Mouse (Mus musculus): Measurements from ENCODE around the gene Tollip. TPM values are rescaled to one million over a fixed set of nuclear protein-coding genes. Genes with fewer than 3 reads are reported as not detected.

The Tollip gene
- polyA plus RNA-seq (2016; fragmentation: Nextera tagmentation; extraction: Ambion mirVana): 30.9 and 31.0 TPM in 2 replicates

GRCm38 (mm10) chr7:141918407-141918806 lies at the start of gene Tollip:
Gene Tollip, minus strand, starts transcription at chr7:141918507.
- no peak within 1 kb of the TSS for H3K4me3 ChIP-seq
- no peak for ATAC-seq
- H3K36me3 ChIP-seq: no peaks in the 10 kb centered on the region
- 66% methylated on average over 2 of the region's 2 CpGs for WGBS (ENCODE audit: insufficient replicate concordance)
- no peaks in the 10 kb centered on the region for H3K4me1 ChIP-seq
- H3K27me3 ChIP-seq (replicated peaks): peaks cover 25% of the 10 kb centered on the region
- H3K4me2 ChIP-seq: no peak within 1 kb of the TSS
- H3K9ac ChIP-seq: no peak within 1 kb of the TSS
- H3K27ac ChIP-seq: no peak within 1 kb of the TSS
- H3K9me3 ChIP-seq (replicated peaks): no peaks in the 10 kb centered on the region

GRCm38 (mm10) chr7:141966281-141966680 lies 48.0 kb upstream of the Tollip start:
- WGBS (ENCODE audit: insufficient replicate concordance): 51% methylated on average over 2 of the region's 2 CpGs

GRCm38 (mm10) chr7:141962521-141962920 lies 44.2 kb upstream of the Tollip start:
- no peak for ATAC-seq
- H3K36me3 ChIP-seq: no peaks in the 10 kb centered on the region

More at GRCm38 (mm10) chr7:141966281-141966680, 48.0 kb upstream of the Tollip start:
- no peak overlapping the region for H3K27ac ChIP-seq
- H3K4me3 ChIP-seq: no peak overlapping the region
- H3K36me3 ChIP-seq: no peaks in the 10 kb centered on the region
- H3K27me3 ChIP-seq (replicated peaks): peaks cover 11% of the 10 kb centered on the region; the same call in 1 of the 2 replicates
- ATAC-seq: no peak
- H3K9ac ChIP-seq: no peak overlapping the region
- no peak overlapping the region for H3K4me2 ChIP-seq
- no peaks in the 10 kb centered on the region for H3K4me1 ChIP-seq
- no peaks in the 10 kb centered on the region for H3K9me3 ChIP-seq (replicated peaks)

GRCm38 (mm10) chr7:141961491-141961890 lies 43.2 kb upstream of the Tollip start:
- H3K9me3 ChIP-seq (replicated peaks): no peaks in the 10 kb centered on the region

More at GRCm38 (mm10) chr7:141962521-141962920, 44.2 kb upstream of the Tollip start:
- no peaks in the 10 kb centered on the region for H3K4me1 ChIP-seq
- 78% methylated on average over 3 of the region's 3 CpGs for WGBS (ENCODE audit: insufficient replicate concordance)
- H3K27me3 ChIP-seq (replicated peaks): 0 out of 2 replicates have a peak, but pooled peaks cover 3% of the 10 kb centered on the region
- H3K4me3 ChIP-seq: no peak overlapping the region
- H3K9ac ChIP-seq: no peak overlapping the region
- H3K27ac ChIP-seq: no peak overlapping the region
- no peak overlapping the region for H3K4me2 ChIP-seq
- H3K9me3 ChIP-seq (replicated peaks): no peaks in the 10 kb centered on the region

GRCm38 (mm10) chr7:141960926-141961325 lies 42.6 kb upstream of the Tollip start:
- no peaks in the 10 kb centered on the region for H3K36me3 ChIP-seq
- no peak for ATAC-seq
- WGBS (ENCODE audit: insufficient replicate concordance): 56% methylated on average over 2 of the region's 2 CpGs

More at GRCm38 (mm10) chr7:141961491-141961890, 43.2 kb upstream of the Tollip start:
- Histone ChIP-seq H3K36me3 (no peaks in the 10 kb centered on the region), H3K4me3 (no peak overlapping the region), H3K27ac (no peak overlapping the region), H3K27me3 (replicated peaks) (0 out of 2 replicates have a peak, but pooled peaks cover 3% of the 10 kb centered on the region), H3K9ac (no peak overlapping the region), H3K4me2 (no peak overlapping the region), H3K4me1 (no peaks in the 10 kb centered on the region)
- no peak for ATAC-seq
- WGBS (ENCODE audit: insufficient replicate concordance): 71% methylated on average over 3 of the region's 3 CpGs

GRCm38 (mm10) chr7:141959133-141959532 lies 40.8 kb upstream of the Tollip start:
- WGBS (ENCODE audit: insufficient replicate concordance): 46% methylated on average over 1 of the region's 1 CpGs
- H3K4me3 ChIP-seq: no peak overlapping the region
- peaks cover 15% of the 10 kb centered on the region for H3K27me3 ChIP-seq (replicated peaks)
- no peaks in the 10 kb centered on the region for H3K9me3 ChIP-seq (replicated peaks)
- no peak for ATAC-seq
- H3K9ac ChIP-seq: no peak overlapping the region
- H3K36me3 ChIP-seq: no peaks in the 10 kb centered on the region
- H3K27ac ChIP-seq: no peak overlapping the region
- no peaks in the 10 kb centered on the region for H3K4me1 ChIP-seq
- H3K4me2 ChIP-seq: no peak overlapping the region

More at GRCm38 (mm10) chr7:141960926-141961325, 42.6 kb upstream of the Tollip start:
- Histone ChIP-seq H3K4me3 (no peak overlapping the region), H3K9ac (no peak overlapping the region), H3K4me1 (no peaks in the 10 kb centered on the region), H3K27ac (no peak overlapping the region), H3K27me3 (replicated peaks) (peaks cover 9% of the 10 kb centered on the region; the same call in 1 of the 2 replicates), H3K4me2 (no peak overlapping the region), H3K9me3 (replicated peaks) (no peaks in the 10 kb centered on the region)

GRCm38 (mm10) chr7:141958211-141958610 lies 39.9 kb upstream of the Tollip start:
- ATAC-seq: no peak
- peaks cover 25% of the 10 kb centered on the region for H3K27me3 ChIP-seq (replicated peaks)
- H3K27ac ChIP-seq: no peak overlapping the region
- H3K9ac ChIP-seq: no peak overlapping the region
- H3K9me3 ChIP-seq (replicated peaks): no peaks in the 10 kb centered on the region
- H3K36me3 ChIP-seq: no peaks in the 10 kb centered on the region
- no peak overlapping the region for H3K4me2 ChIP-seq
- 44% methylated on average over 2 of the region's 2 CpGs for WGBS (ENCODE audit: insufficient replicate concordance)
- H3K4me1 ChIP-seq: no peaks in the 10 kb centered on the region
- no peak overlapping the region for H3K4me3 ChIP-seq

GRCm38 (mm10) chr7:141957524-141958051 lies 39.3 kb upstream of the Tollip start:
- 63% methylated on average over 4 of the region's 4 CpGs for WGBS (ENCODE audit: insufficient replicate concordance)
- no peak overlapping the region for H3K9ac ChIP-seq
- H3K36me3 ChIP-seq: no peaks in the 10 kb centered on the region
- no peak overlapping the region for H3K27ac ChIP-seq
- H3K4me2 ChIP-seq: no peak overlapping the region
- H3K27me3 ChIP-seq (replicated peaks): peaks cover 31% of the 10 kb centered on the region
- no peaks in the 10 kb centered on the region for H3K9me3 ChIP-seq (replicated peaks)
- ATAC-seq: no peak
- no peak overlapping the region for H3K4me3 ChIP-seq
- H3K4me1 ChIP-seq: no peaks in the 10 kb centered on the region

- H3K27me3 ChIP-seq (replicated peaks): peaks cover 45% of the 10 kb centered on the region
Observed at GRCm38 (mm10) chr7:141956174-141956566, 37.9 kb upstream of the Tollip start.

GRCm38 (mm10) chr7:141955565-141956173 lies 37.4 kb upstream of the Tollip start:
- Histone ChIP-seq H3K4me2 (no peak overlapping the region), H3K36me3 (no peaks in the 10 kb centered on the region), H3K9me3 (replicated peaks) (no peaks in the 10 kb centered on the region), H3K4me3 (no peak overlapping the region), H3K9ac (no peak overlapping the region), H3K4me1 (no peaks in the 10 kb centered on the region), H3K27ac (no peak overlapping the region), H3K27me3 (replicated peaks) (peaks cover 50% of the 10 kb centered on the region)
- no peak for ATAC-seq
- 42% methylated on average over 5 of the region's 5 CpGs for WGBS (ENCODE audit: insufficient replicate concordance)

More at GRCm38 (mm10) chr7:141956174-141956566, 37.9 kb upstream of the Tollip start:
- Histone ChIP-seq H3K27ac (no peak overlapping the region), H3K4me1 (no peaks in the 10 kb centered on the region), H3K4me2 (no peak overlapping the region), H3K9ac (no peak overlapping the region), H3K9me3 (replicated peaks) (no peaks in the 10 kb centered on the region), H3K36me3 (no peaks in the 10 kb centered on the region), H3K4me3 (no peak overlapping the region)
- WGBS (ENCODE audit: insufficient replicate concordance): 69% methylated on average over 8 of the region's 8 CpGs
- no peak for ATAC-seq

- Histone ChIP-seq H3K27ac (no peak overlapping the region), H3K4me3 (no peak overlapping the region), H3K36me3 (no peaks in the 10 kb centered on the region), H3K9ac (no peak overlapping the region), H3K4me1 (peaks cover 6% of the 10 kb centered on the region; the same call in 1 of the 2 replicates), H3K27me3 (replicated peaks) (peaks cover 70% of the 10 kb centered on the region), H3K9me3 (replicated peaks) (no peaks in the 10 kb centered on the region), H3K4me2 (no peak overlapping the region)
- WGBS (ENCODE audit: insufficient replicate concordance): 70% methylated on average over 6 of the region's 6 CpGs
- no peak for ATAC-seq
Observed at GRCm38 (mm10) chr7:141953616-141954015, 35.3 kb upstream of the Tollip start.

- Histone ChIP-seq H3K27ac (no peak overlapping the region), H3K4me2 (no peak overlapping the region), H3K27me3 (replicated peaks) (peaks cover 77% of the 10 kb centered on the region), H3K36me3 (no peaks in the 10 kb centered on the region), H3K9ac (no peak overlapping the region), H3K4me3 (no peak overlapping the region), H3K9me3 (replicated peaks) (no peaks in the 10 kb centered on the region), H3K4me1 (peaks cover 6% of the 10 kb centered on the region; the same call in 1 of the 2 replicates)
- ATAC-seq: no peak
- WGBS (ENCODE audit: insufficient replicate concordance): 46% methylated on average over 4 of the region's 4 CpGs
Observed at GRCm38 (mm10) chr7:141952920-141953319, 34.6 kb upstream of the Tollip start.

Data from liver, embryonic 12.5 days (tissue).